Mouse (Mus musculus) hindlimb bud, embryonic 11.5 days (tissue): ENCODE measurements at regions not wholly inside any gene's neighbourhood (a gene's known extent, or its start where the extent isn't known, plus 50 kb on each side); places are given as distances from the start of the nearest gene placed in this dataset.
A peak's percentile ranks its signal among the peaks of the same experiment; 100 is the strongest.

Source experiments
- DNase-seq: peaks from one replicate; pipeline ENCODE4 v3.0.0-alpha.2; 2012; ENCODE audit warnings: low read depth, low spot score; ENCODE audit errors: extremely low spot score

DNA sequence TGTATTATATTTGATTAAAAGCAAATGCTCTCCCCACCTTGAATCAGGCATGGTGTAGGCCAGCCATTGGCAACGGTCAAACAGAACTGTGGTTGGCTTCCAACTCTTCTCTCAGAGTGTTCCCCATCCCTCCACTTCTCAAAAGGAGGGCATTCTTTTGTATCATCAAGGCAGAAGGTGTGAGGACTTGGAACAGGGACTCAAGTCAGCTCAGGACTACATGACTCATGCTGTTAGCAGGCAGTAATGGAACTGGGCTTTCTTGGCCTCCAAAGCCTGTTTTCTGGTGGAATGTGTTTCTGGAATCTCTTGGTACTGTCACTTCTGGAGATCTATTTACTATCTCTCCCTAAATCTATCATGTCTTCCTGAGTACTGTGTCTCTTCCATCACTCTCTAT, 216.3 kb upstream of the Slc30a5 start:
- DNase-seq = no peak

DNA sequence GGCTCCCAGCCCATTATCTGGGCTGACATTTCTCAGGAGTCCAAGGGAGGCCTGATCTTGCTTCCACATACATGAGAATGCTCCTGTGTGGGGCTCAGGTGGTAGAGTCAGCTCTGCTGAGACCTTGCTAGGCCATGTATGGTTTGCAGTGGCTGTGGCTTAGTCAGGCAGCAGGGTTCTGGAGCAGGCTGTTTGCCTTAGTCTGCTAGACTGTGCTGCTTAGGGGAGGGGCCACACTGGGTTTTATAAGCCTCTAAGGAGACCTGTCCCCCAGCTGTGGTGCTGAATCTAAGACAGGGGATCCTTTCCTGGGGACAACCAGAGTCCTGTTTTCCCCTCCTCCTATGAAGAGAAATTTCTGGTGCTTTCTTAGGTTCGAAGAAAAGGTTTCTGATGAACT, 199.4 kb upstream of the Slc30a5 start:
- peak; percentile 16 for DNase-seq

DNA sequence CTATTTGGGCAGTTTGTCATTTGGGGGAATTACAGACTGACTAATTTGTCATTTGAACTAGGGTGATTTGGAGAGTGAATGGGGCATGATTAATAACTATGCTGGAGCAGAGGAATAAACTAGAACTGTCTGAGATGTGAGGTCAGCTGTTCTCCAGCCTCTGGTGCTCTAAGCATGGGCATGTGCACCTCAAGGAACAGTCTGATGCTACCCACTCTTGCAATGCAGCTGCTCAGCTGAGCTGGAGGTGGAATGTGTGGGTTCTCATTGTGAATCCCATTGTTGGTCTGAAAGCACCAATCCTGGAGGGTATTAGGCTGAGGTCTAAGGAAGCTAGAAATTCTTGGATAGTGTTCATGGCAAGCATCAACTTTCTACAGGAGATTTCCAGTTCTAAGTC, 192.8 kb upstream of the Slc30a5 start:
- no peak for DNase-seq

DNA sequence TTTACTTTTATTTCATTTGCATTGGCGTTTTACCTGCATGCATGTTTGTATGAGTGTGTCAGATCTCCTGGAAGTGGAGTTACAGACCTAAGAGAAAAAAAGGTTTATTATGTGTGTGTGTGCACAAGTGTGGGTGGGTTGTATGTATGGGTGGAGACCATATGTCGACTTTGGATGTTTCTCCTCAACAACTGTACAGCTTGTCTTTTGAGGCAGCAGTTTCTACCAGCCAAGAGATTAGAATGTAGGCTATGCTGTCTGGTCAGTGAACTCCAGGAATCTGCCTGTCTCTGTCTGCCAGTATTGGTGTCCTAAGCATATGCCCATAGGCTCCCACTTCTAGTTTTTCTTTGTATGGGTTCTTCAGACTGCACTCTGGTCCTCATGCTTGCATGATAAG, 192.3 kb upstream of the Slc30a5 start:
- no peak for DNase-seq

DNA sequence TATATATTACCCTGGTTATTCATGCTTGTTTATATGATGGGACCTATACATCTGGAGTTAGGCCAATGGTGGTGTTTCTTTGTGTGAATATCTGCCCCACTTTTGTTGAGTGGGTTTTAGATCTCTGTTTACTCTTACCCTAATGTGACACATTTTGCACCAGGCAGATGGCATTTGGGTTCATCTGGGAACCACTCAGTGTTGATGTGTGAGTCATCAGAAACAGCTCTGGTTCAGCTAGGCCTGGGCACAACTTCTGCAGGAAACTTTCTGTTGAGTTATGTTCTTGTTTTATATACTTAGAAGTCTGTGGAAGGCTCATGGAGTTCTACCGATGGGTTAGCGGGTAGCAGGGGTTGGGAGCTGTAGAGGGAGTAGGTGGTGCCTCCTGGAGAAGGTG, 191.7 kb upstream of the Slc30a5 start:
- no peak for DNase-seq

DNA sequence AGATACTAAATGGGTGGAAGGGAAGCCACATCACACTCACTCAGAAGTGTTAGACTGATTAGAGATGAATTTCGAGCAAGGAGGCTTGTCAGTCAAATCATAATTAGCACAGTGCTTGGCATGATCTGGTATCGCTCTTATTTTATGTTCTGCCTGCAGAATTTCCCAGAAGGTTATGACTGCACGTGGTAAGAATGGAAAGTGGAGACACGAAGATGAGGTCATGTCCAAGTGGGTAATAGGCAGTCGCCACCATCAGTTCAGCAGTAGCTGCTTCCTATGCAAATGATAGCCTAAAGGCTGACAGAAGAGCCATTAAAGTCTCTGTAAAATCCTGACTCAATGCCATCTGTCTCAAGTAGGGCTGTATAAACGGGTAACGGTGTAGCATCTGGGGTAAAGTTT, 186.0 kb upstream of the Slc30a5 start:
- DNase-seq = no peak

DNA sequence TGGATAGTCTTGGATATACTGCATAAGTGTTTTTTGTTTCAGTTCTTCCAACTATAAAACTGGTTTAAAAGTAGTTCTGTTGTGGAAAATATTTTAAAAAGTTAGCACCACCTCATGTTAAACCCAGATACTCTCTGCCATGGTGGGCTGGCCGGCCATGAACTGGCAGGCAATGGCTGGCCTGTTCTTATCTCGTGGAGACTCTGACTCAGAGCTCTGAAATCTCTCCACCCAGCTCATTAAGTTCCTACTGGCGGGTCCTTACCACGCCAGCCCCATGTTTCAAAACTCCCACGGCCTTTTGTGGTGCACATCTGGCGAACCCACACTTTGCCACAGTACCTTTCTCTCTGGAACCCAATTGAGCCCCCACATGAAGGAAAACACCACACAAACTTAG, 183.8 kb upstream of the Slc30a5 start:
- no peak for DNase-seq

DNA sequence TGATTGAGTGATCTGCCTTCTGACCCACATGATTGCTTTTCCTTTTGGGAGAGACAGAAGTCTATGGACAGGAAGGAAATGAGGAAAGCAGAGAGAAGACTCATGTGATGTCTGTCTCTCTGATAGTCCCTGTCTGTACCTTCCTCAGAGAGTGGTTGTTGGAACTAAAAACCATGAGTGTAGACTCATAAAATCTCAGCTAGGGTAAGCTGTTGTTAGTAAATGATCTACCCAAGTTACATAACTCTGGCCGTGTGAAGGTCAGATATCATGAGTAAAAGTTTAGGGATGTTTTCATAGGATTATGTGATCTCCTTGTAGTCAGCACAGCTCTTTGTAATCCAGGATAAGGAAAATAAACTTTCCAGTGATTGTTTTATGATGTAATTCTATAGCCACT, 183.0 kb upstream of the Slc30a5 start:
- no peak for DNase-seq

DNA sequence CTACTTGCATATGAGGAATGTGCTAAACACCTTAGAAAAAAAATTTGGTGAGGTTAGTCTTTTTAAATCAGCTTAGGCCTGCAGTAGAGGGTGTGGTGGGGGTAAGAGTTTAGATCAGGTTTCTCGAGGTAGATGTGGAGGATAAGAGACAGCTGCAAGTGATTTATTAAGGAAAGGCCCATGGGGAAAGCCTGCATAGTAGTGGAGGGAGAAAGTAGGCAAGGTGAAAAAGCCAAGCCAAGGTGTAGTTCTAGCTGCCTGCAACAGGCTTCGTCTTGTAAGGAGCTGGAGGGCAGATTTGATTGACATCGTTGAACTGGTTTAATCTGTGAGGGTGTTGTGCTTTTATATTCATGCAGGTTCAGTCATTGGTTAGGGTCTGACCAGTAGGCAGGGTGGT, 182.2 kb upstream of the Slc30a5 start:
- DNase-seq = no peak

DNA sequence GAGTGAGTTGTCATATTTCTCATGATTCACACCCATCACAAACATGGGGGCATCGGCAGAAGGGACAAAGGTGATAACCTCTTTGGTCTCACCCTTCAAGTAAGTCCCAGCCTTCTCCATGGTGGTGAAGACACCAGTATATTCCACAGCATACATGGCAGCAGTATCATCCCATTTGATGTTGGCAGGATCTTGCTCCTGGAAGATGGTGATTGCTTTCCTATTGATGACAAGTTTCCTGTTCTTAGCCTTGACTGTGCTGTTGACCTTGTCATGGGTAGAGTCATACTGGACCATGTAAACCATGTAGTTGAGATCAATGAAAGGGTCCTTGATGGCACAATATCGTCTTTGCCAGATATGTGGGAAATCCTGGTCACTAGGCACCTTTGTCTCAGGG, 180.4 kb upstream of the Slc30a5 start:
- DNase-seq = no peak

DNA sequence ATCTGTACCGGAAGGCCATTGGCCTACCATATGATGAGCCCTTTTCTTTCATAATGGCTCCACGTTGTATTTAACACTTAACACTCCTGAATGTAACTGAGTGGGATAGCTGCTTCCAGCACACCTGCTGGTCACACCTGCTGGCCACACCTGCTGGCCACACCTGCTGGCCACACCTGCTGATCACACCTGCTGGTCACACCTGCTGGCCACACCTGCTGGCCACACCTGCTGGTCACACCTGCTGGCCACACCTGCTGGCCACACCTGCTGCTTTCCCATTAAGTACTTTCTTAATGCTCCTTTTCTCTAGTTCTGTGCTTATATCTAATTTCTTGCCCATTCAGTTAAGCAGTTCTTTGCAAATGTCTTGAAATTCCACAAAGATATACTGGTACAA, 157.4 kb upstream of the Slc30a5 start:
- no peak for DNase-seq

DNA sequence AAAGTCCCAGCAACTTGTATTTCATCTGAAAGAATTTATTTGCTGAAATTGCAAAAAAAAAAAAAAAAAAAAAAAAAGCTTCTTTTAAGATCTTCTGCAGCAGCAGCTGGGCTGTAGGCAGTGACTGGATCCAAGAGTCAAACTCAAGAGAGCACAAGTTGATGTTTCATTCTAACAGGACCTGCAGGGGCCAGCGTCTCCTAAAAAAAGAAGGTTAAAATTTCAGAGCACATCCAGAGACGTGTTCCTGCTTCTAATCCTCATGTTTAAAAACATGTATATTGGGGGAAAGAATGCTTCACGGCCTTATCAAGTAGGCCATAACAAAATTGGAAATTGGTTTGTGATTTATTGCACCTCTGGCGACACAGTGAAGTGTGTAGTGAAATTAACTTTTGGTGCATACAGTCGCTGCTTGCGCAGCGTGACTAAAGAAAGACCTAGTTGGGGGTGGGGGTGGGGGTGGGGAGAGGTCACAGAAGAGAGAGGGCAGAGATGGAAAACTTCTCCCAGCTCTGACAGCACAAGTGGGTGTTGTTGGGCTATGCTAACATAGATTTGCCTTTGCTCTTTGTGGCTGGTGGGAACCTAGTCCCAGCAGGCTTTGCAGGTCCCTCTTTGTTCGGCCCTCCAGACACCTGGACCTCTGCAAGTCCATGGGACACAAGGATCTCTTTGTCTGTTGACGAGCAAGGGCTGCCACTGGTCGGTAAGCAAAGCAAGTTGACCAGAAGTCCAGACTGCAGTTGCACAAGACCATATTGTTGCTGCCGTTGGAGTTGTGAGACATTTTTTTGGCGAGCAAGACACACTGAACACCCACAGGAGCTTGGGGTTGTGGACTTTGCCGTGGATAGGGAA, 155.7 kb upstream of the Slc30a5 start:
- no peak for DNase-seq

DNA sequence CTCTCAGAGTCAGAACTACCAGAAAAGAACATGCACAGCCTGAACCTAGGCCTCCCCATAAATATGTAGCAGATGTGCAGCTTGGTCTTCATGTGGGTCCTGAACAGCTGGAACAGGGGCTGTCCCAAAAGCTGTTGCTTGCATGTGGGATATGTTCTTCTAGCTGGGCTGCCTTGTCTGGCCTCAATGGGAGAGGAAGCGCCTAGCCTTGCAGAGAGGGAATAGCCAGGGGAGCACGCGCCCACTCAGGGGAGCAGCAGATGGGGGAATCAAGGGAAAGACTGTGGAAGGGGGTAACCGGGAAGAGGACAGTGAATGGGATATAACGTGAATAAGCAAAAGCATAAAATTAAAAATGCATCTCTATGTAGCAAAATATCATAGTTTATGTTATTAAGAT, 154.9 kb upstream of the Slc30a5 start:
- DNase-seq = no peak

DNA sequence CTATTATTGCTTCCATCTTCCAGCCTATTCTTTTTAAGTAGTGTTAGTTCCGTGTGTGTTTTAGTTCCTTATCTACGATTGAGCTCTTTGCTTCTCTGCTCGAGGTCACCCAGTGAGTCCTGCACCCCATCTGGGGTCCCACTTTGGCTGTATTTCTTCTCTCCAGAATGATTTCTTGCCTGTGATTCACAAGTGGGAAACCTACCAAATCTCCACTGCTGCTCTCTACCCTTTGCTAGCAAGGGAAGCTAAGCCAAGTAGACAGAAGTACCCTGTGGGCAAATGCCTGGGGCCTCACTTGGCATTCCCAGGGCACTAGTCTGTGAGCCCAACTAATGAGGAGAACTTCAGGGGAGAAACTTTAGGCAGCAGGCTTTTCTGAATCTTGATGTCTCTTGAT, 142.5 kb upstream of the Slc30a5 start:
- DNase-seq = no peak

DNA sequence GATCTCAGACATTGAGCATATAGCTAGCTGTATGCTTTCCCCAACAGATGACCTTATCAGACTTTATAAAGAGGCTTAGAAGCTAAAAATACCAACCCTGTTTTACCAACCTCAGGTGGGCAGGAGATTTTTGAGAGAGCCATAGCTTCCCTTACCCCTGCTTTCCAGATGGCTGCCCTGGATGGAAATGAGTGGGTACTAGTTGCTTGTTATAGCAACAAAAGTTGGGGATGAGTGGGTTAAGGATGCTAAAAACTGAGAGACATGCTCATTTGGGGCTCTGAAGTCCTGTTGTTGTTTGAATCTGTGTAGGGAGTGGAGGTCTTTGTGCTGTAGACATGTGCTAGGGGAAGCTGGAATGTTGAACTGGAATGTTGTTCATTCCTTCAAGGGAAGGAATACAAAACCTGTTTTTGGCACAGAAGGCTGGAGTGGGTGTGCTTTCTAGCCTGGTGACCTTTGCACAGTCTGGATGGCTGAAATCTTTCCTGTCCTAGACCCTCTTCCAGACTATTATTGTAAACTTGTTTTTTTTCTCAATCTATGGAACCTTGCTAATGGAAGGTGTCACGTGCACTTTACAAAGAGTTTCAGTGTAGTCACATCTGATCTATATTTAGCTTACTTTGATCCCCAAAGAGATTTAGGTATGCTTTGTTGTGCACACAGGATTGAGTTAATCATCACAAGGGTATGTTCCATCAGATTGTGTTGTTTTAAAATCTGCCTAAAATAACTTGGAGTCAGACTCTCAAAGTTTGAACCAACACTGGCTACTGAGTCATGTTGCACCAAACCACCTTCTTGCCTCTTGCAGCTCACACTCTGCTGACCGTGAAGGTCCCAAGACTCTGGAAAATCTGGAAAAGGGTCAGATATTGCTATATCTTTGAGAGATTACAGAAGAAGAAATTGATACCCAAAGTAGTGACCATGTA, 138.1 kb upstream of the Slc30a5 start:
- DNase-seq = no peak

DNA sequence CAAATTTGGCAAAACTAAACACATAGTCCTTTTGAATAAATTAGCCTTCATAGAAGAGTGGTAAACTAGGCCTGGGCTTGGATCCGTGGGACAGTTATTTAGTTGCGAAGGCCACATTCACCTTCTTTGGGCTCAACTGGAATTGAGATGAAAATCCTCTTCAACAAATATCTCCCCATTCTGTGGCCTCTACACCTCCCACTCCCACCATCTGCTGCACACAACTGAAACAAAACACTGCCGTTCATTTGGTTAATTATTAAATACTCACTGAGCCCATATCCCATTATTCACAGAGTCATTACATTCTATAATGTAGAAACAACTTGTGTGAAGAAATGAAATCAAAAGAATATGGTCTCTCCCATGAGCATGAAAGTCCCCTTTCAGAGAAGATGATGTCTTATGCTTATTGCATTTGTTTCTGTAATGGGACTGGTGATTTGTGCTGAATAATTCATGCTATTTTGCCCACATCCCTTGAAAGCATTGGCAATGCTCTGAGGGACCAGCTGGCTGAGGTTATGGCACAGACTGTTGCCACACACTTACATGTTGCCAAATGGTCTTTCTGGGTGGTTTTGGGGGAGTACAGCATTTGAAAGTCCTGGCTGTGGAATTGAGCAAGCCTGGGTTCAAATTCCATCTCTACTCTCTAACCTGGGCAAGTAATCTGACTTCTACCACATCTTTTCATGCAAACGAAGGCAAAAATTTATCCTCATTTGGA, 129.7 kb upstream of the Slc30a5 start:
- no peak for DNase-seq

DNA sequence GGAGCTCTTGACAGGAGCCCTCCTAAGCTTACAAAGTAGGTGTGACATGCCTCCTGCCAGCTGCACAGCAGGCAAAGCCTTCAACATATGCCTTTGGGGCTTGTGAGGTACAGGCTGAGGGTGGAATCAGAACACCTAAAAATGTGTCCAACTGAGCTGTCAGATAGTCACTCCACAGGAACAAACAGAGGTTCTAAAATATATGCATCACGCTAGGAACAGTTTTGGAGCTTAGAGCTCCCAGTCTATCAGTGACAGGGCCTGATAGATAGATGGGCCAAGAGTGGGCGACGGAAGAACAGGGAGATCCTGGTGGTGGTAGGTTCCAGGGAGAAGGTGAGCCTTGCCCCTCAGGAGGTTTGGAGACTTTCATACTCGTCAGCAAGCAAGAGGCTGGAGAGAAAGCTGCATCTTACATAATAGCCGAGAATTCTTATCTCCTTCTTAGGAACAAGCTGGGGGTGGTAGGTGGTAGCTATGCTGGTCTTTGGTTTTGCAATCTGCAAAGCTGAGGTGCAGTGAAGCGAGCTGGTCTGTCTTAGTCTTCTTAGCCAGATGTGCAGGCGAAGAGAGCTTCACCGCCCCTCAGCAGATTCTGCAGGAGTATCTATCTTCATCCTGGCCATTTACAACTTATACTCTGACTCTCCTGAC, 121.5 kb upstream of the Slc30a5 start:
- DNase-seq = no peak

DNA sequence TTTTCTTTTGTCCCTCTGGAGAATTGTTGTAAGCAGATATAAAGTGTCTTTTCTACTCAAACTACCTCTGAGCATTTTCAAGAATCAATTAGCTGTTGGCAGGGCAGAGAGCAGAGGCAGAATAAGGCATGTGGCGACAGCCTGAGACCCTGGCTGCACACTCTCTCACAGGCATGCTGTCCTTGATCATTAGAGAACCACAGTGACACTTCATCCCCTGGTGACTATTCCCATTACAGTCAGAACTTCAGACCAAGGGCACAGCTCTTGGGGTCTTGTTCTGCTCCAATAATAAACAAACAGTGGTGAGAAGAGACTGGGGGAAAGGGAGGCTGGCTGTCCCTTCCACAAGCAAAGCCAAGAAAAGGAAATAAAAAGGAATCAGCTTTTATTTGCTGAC, 120.9 kb upstream of the Slc30a5 start:
- no peak for DNase-seq

DNA sequence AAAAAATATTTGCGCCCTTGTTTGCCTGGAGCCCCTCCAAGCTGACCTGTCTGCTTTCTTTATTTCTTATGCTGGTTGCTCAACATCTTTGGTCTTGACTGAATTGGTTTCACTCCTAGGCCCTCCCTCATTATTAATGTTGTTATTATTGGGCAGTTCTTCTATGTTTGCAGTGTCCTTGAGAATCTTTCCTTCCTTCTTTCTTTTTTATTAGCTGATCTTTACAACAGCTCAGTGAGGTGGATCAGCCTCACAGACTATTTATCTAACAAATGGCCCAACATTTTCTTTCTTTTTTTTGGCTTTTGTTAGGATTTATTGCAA, 117.9 kb upstream of the Slc30a5 start:
- DNase-seq = no peak

DNA sequence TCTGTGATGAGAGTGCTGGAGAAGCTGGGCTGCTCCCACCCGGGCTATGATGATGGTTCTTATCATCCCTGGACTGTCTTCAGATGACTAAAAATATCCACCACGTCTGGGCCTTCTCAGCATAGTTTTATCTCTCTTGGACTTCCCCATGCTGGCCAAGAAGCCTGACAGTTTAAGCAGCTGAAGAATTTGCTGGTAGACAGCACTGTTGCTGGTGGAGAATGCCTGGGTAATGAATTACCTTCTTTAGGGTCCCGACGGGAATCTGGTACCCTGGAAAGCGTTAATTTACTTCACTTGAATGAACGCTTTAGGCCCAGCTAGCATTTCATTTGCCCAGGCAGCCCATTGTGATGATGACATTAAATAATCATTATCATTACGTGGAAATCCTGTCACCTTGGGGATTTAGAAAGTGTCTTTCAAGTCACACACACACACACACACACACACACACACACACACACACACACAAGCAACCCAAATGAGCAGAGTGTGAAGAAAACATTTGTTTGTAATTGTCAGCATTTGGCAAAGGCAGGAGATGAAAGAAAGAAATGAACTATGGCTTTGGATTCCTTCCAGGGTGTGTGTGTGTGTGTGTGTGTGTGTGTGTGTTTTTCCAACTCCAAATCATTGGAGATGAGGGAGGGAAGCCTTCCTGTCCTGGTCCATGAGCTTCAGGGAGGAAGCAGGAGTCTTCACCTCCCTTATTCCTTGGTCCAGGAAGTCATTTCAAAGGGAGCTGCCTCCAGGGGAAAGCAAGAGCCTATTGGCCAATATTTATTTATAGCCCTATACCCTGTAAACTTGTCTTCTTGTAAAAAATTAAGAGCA, 117.3 kb upstream of the Slc30a5 start:
- no peak for DNase-seq
